Mouse (Mus musculus): ENCODE measurements around the gene Bag6.

Gene Bag6

GRCm38 (mm10) chr17:35147922-35148639 lies 13.1 kb downstream of the Bag6 start:
- no peak for DNase-seq

DNA sequence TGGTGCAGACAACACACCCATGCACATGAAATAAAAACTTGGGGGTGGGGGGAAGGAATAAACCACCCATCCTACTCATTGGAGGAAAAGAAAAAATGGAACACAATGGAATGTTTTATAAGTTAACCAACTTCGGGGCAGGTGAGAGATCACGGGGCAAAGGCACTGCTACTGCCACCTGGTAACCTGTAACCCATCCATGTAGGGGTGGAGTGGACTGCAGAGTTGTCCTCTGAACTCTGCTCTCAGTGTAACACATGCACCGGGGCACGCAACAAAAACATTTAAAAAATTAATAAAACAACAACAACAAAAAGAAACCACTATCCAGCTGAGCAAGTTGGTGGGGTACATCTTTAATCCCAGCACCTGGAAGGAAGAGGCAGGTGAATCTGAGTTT lies 17.1 kb downstream of the Bag6 start:
- no peak for DNase-seq

- no peak for DNase-seq
These were observed 18.1 kb downstream of the Bag6 start for GRCm38 (mm10) chr17:35153077-35153476.

- DNase-seq: no peak
These were observed 19.0 kb downstream of the Bag6 start for GRCm38 (mm10) chr17:35153931-35154330.

DNA sequence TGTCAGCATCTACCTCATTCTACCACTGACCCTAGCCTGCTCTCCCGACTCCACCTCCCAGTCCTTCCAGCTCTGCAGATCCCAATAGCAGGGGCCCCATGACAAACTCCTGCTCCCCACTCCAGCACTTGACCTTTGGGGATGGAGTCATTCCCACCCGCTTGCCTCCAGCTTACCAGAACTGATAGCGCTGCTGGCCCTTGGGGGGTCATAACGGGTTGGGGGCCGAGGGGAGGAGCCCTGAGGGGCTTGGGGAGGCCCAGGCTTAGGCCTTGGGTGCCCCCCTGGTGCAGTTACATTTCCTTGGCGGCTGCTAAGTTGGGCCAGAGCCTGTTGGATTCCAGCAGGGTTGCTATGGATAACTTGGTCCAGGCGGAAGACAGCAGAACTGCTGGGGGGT lies 19.6 kb downstream of the Bag6 start:
- no peak for DNase-seq

DNA sequence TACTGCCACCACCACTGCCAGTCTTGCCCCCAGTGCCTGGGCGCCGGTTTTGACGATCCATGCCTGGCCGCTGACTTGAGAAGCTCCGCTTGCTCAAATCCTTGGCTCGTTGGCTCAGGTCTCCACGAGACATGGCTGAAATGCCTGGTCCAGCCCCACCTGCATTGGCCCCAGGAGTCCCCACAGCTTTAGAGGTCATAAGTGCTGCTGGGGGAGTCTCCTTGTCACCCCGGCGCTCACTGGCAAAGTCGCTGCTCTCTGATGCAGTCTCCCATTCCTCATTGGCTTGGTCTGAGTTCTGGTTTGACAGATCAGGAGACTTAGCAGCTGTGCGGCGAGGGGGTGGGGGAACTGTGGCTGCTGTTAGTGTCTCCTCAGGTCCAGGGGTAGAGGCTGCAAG lies 20.5 kb downstream of the Bag6 start:
- no peak for DNase-seq

GRCm38 (mm10) chr17:35156461-35157200 lies 21.7 kb downstream of the Bag6 start:
- DNase-seq: no peak

- DNase-seq: no peak
These were observed 22.3 kb downstream of the Bag6 start for GRCm38 (mm10) chr17:35157254-35157653.

DNA sequence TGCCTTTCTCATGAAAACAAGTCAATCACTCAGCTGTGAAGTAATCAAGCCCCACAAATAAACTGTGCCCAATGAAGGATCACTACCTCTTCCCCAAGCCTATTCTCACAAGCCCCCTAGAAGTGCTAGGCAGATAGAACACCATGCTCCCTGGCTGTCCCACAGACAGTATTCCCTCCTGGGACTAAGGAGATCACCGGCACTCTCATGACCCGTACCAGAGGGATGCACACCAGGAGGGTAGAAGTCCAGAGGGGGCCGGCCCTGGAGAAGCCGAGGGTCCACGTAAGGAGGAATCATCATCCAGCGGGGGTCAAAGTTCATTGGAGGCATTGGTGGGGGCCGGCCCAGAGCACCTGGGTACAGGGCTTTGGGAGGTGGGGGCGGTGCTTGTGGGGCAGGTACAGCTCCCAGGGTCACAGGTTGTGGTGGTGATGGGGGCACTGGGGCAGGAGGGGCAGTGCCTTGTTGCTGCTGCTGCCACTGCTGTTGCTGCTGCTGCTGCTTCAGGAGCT lies 22.7 kb downstream of the Bag6 start:
- DNase-seq: no peak

DNA sequence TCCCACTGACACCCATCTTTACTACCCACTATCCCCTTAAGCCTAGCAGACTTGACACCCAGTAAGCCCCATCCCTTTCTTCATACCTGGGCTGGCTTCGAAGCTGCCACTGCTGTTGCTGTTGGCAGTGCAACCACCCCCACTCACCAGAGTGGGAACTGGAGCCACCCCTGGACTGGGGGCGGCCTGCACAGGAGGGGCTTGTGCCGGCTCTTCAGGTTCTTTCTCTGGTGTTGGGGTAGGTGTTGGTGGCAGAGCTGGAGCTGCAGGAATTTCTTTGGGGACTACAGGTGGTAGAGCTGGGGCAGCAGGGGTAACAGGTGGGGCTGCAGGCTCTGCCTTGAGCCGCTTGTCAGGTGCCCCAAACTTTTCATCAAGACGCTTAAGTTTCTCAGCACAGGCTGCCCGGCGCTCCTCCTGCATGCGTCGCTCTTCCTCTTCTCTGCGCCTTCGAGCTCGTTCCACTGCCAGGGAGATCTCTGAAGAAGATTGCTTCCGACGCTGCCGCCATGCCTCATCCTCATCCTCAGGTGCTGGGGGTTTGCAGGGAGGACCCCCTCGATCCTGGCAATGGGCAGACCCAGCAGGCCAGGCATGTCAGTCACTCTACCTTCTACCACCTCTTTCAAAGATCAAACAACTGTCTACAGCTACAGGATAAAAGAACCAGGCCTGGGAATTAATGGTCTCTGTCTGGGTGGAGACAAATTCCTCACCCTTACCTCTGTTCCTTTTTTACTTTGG lies 24.0 kb downstream of the Bag6 start:
- no peak for DNase-seq

DNA sequence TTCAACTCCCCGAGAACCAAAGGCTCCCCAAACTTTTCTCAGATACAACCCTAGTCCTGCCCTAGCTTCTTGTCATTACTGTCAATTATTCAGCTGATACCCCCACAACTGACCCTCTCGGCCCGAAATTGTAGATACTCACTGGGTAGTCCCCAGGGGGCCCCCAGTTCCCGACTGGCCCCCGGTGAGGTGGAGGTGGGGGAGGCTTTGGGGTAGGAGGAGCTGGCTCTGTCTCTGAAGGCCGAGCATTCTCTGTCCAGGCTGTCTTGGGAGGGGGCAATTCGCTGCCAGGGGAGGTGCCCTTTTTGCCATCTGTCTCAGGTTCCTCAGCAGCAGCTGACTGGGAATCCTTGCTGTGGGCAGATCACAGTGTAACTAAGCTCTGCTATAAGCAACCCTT lies 24.7 kb downstream of the Bag6 start:
- no peak for DNase-seq

DNA sequence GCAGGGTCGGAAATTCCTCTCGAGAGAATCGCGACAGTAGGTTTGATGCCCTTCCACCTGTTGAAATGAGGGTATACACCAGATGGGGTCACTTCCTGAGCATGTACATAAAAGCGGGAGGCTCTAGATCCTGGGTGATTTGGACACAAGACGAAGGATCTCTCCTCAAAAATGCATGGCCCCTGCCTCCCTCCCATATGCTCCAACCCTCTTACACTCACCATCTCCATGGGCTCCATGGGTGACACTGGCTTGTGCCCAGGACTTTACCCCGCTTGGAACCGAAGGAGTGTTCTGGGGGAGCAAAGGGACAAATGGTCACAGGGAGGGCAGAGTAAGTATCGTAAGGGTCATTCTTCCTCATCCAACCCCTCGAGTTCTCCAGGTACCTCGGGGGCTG lies 26.4 kb downstream of the Bag6 start:
- no peak for DNase-seq

DNA sequence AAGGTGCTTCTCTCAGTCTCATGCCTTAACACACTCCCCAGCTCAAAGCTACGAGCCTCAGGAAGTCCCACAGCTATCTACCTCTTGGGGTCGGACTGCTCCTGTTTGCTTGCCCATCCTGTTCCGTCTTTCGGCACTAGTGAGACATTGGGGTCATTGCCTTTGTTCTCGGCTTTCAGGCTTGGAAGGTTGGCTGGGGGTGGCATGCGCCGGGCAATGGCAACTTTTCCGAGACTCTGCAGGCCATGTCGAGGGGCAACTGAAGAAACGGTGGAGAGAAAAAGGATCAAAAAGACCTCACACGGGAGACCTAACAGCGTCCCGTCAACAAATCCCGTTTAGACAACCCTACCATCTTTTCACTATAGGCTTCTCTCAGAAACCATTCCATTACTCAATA lies 27.1 kb downstream of the Bag6 start:
- no peak for DNase-seq

DNA sequence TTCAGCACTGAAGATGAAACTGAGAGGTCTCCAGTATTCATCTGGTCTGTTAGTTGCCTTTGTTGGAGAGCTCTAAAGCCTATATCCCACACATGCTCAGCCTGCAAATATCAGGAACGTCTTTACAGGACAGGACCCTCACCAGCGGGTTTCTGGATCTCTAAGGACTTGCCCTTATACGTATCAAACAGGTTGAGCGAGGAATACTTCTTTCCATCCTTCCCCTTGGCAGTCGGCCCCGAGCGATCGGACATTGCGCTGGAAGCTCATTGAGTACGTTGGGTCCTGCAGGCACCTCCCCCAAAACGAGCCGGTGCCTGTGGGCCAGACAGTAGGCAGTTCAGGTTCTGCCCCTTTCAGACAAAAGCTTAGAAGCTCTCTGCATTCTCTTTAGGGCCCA lies 27.8 kb downstream of the Bag6 start:
- peak; percentile 61 for DNase-seq

DNA sequence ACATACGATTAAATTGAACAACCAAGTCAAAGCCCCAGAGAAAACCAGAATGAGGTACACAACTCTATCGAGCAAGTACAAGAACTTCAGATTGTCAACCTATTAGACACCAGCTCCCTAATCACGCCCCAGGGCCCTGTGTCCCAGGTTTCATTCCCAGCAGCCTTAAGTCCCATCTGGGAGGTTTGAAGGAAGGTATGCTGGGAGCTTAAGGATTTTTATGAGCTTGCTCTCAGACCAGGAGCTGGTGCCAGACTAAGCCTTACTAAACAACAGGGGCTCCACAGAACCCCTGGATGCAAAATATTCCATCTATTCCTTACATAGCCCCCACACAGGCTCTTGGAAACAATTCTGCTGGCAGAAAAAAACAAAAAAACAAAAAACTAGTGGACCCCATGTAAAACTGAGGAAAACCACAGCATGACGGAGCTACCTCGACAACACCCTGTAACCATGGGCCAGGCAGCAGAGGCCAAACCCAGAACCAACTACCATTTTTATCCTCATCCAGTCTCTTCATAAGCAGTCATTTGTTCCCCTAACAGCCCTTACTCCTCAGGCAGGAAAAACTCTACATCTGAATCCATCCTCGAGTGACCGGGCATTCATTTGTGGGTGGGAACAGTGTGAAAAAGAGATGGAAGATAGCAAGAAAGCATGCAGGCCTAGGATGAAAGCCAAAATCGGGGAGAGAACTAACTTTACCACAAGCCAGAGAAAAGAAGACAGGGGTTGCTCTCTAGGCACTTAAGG lies 28.5 kb downstream of the Bag6 start:
- DNase-seq: peak; percentile 5

DNA sequence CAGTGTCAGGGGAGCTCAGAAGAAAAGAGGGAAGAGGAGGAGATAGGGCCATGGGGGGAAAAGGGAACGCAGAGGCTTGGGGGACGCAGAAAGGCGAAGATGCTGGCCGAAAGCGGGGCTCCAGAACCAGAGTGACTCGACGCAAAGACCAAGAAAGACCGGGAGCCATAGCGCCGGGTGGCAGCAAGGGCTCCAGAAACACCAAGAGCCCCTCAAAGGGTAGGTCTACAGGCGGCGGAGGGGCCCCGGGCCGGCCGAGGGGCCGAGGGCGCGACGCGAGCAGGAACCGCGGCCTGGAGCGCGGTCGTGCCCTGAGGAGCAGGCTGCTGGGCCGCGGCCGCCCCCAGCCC lies 29.2 kb downstream of the Bag6 start:
- peak; percentile 10 for DNase-seq

DNA sequence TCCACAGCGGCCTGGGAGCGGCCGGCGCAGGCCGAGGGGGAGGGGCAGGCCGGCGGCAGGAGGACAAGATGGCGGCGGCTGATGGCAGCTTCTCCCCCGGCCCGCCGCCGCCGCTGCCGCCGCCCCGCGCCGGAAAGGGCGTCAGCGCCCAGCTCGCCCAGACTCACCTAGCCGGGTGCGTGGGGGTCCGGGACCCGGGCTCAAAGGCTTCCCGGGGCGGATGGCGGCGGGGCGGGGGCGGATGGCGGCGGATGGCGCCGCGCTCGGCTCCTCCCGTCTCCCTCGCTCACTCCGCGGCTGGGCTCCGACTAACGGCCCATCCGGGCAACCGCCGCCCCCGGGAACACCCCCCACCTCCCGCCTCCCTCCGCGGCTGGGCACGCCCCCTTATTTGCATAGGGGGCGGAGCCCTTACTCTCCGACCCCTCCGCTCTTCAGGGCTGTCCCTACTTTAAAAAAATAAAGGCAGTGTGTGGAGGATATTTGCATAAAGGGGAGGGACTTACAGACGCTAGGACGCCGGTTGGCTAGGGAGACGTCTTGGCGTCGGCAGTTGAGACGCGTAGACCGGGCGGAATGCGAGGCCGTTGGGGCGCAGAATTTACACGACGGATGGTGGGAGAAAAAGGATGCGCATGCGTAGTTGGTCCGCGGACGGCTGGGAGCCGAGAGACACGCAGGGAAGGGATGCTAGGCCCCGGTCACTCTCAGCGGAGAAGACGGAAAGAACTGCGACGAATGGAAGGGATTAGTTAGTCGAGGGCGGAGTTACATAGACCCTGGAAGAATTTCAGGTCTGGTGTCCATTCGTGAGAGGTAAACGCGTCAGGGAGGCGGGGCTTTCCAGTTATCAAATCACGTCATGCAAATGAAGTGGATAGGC lies 29.8 kb downstream of the Bag6 start, which contains the start of gene Prrc2a:
TSS of gene Prrc2a (minus strand) at position 330 of the 883 bp plus-strand sequence.
- DNase-seq: peak; percentile 98

- DNase-seq: no peak
These were observed 30.6 kb downstream of the Bag6 start for GRCm38 (mm10) chr17:35165451-35166155.

- DNase-seq: peak; percentile 94
These were observed 31.5 kb downstream of the Bag6 start for GRCm38 (mm10) chr17:35166352-35167035.

- no peak for DNase-seq
These were observed 32.8 kb downstream of the Bag6 start for GRCm38 (mm10) chr17:35167794-35168193.

Measured in lung, postnatal 36 days (tissue).